Mouse (Mus musculus): ENCODE measurements at regions not wholly inside any gene's neighbourhood (a gene's known extent, or its start where the extent isn't known, plus 50 kb on each side); places are given as distances from the start of the nearest gene placed in this dataset.

DNA sequence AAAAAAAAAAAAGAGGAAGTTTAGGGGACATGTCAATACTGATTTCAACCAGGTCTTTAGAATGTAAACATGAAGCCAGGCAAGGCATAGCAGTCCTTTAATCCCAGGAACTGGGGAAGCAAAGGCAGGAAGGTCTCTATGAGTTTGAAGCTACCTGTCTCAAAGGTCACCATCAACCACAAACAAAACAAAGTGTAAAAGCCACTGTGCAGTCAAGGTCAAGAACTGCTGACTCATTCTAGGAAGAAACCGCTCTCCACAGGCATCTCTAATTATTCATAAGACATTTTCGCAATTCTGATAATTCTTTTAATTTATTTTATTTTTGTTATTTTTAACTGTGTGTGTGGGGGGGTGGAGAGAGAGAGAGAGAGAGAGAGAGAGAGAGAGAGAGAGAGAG lies 364.0 kb downstream of the Cntnap4 start:
- no peaks in the 10 kb centered on the region for H3K36me3 ChIP-seq (ENCODE audit: control insufficient read depth, insufficient read depth, low read length)
- H3K4me1 ChIP-seq (ENCODE audit: control insufficient read depth, insufficient read depth, low read length), result no peaks in the 10 kb centered on the region
- intact Hi-C loops (cut with DNase I), result no loop called here
- no peak overlapping the region for H3K4me3 ChIP-seq
- H3K79me2 ChIP-seq (replicated peaks; ENCODE audit: control insufficient read depth, insufficient read depth, low read length), result no peaks in the 10 kb centered on the region
- no peak overlapping the region for H3K9ac ChIP-seq (ENCODE audit: low read depth, low read length)
- H3K27me3 ChIP-seq (ENCODE audit: control insufficient read depth, insufficient read depth, low read length), result no peaks in the 10 kb centered on the region
- no peak for DNase-seq
- 89% methylated on average over 2 of the region's 2 CpGs for WGBS
- H3K27ac ChIP-seq, result no peak overlapping the region
- TF ChIP-seq POLR2A (IDR thresholded peaks at IDR 0.05; ENCODE audit: insufficient read depth, low read depth, low read length) (no peak), CTCF (IDR thresholded peaks at IDR 0.05) (no peak), EP300 (IDR thresholded peaks at IDR 0.05; ENCODE audit: insufficient read depth, low read depth, low read length) (no peak)

DNA sequence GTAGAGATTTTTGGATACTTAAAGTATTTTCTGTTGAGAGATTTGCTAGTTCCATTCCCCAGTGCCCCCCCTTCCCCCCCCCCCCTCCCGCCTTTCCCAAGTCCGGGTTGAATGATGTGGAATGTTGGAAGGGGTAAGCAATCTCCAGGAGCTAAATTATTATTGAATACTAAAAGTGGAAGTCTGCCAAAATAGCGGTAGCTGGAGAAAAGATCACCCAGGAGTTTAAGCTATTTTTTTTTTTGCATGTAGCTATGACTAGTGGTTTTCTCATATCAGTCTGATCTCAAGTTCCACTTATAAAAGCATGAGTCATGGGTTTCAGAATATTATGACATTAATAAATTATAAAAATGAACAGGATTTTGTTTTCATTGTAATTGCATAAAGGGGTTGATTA lies 365.6 kb downstream of the Cntnap4 start:
- Histone ChIP-seq H3K27me3 (ENCODE audit: control insufficient read depth, insufficient read depth, low read length) (no peaks in the 10 kb centered on the region), H3K79me2 (replicated peaks; ENCODE audit: control insufficient read depth, insufficient read depth, low read length) (no peaks in the 10 kb centered on the region), H3K27ac (no peak overlapping the region), H3K4me1 (ENCODE audit: control insufficient read depth, insufficient read depth, low read length) (no peaks in the 10 kb centered on the region), H3K9ac (ENCODE audit: low read depth, low read length) (no peak overlapping the region), H3K4me3 (no peak overlapping the region), H3K36me3 (ENCODE audit: control insufficient read depth, insufficient read depth, low read length) (no peaks in the 10 kb centered on the region)
- intact Hi-C loops (cut with DNase I), result no loop called here
- no peak for DNase-seq
- 49% methylated on average over 3 of the region's 3 CpGs for WGBS
- no peak for TF ChIP-seq EP300 (IDR thresholded peaks at IDR 0.05; ENCODE audit: insufficient read depth, low read depth, low read length)
- no peak for TF ChIP-seq CTCF (IDR thresholded peaks at IDR 0.05)
- no peak for TF ChIP-seq POLR2A (IDR thresholded peaks at IDR 0.05; ENCODE audit: insufficient read depth, low read depth, low read length)

DNA sequence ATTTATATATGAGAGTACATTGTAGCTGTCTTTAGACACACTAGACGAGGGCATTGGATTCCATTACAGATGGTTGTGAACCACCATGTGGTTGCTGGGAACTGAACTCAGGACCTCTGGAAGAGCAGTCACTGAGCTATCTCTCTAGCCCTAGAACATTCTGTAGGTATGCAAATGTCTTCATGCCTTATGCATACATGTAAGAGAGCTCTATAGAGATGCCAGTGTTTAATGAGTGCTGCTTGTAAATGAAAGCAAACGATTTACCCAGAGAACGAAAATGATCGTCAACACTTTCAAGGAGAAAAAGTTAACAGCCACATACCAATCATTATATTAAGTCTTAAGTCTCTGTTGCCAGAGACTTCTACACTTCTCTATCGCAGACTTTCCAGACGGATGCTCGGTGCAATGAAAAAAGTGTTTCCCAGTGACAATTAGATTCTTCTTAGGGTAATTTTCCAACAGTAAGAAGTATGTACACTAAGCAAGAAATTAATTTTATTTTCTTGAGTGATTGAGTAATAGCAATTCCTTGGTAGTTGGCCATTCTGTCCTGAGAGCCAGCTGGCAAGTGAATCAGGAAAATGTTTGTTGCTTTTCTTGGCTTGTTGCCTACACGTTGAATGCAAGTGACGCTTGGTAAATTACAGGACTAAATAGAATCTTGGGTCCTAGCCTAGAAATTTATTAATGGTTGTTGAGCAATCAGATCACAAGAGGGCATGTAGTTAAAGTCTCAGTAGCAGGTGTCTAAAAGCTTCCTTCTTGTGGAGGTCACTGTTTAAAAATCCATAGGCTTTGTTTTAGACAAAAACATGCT lies 366.3 kb downstream of the Cntnap4 start:
- H3K79me2 ChIP-seq (replicated peaks; ENCODE audit: control insufficient read depth, insufficient read depth, low read length), result no peaks in the 10 kb centered on the region
- peak; percentile 25 to 34 for DNase-seq
- intact Hi-C loops (cut with DNase I), result no loop called here
- 56% methylated on average over 9 of the region's 9 CpGs for WGBS
- no peaks in the 10 kb centered on the region for H3K4me1 ChIP-seq (ENCODE audit: control insufficient read depth, insufficient read depth, low read length)
- H3K27ac ChIP-seq, result no peak overlapping the region
- H3K9ac ChIP-seq (ENCODE audit: low read depth, low read length), result no peak overlapping the region
- H3K4me3 ChIP-seq, result no peak overlapping the region
- H3K36me3 ChIP-seq (ENCODE audit: control insufficient read depth, insufficient read depth, low read length), result no peaks in the 10 kb centered on the region
- no peaks in the 10 kb centered on the region for H3K27me3 ChIP-seq (ENCODE audit: control insufficient read depth, insufficient read depth, low read length)
- TF ChIP-seq CTCF (IDR thresholded peaks at IDR 0.05) (no peak), EP300 (IDR thresholded peaks at IDR 0.05; ENCODE audit: insufficient read depth, low read depth, low read length) (no peak), POLR2A (IDR thresholded peaks at IDR 0.05; ENCODE audit: insufficient read depth, low read depth, low read length) (no peak)

DNA sequence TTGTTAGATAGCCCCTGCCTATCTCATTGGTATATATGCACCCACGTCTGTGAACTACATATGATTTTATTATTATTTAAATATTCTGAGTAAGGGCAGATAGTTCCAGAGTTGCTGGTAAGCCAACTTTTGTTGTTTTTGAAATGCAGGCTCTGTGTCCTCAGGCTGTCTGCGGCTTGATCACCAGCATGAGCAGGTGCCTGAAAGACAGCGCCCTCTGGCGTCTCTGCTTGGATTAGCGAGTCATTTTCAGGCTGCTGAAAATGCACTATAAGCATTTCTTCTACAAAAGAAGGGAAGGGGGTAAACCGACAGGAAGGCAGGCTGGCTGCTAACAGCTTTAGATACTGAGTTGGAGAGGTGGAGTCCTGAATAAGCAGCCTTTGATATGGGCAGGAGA lies 402.6 kb downstream of the Cntnap4 start:
- peak; percentile 15 to 52 for DNase-seq
- no peak overlapping the region for H3K4me3 ChIP-seq
- WGBS, result 6% methylated on average over 6 of the region's 6 CpGs
- H3K79me2 ChIP-seq (replicated peaks; ENCODE audit: control insufficient read depth, insufficient read depth, low read length), result no peaks in the 10 kb centered on the region
- H3K36me3 ChIP-seq (ENCODE audit: control insufficient read depth, insufficient read depth, low read length), result no peaks in the 10 kb centered on the region
- H3K9ac ChIP-seq (ENCODE audit: low read depth, low read length), result no peak overlapping the region
- no peak overlapping the region for H3K27ac ChIP-seq
- intact Hi-C loops (cut with DNase I), result loop anchor here (2.0 to 5.0 kb wide), 2 partner anchors 910 to 925 kb away; no protein-coding TSS in a partner anchor
- H3K27me3 ChIP-seq (ENCODE audit: control insufficient read depth, insufficient read depth, low read length), result no peaks in the 10 kb centered on the region; the same call in 1 of the 2 replicates
- H3K4me1 ChIP-seq (ENCODE audit: control insufficient read depth, insufficient read depth, low read length), result no peaks in the 10 kb centered on the region
- TF ChIP-seq EP300 (IDR thresholded peaks at IDR 0.05; ENCODE audit: insufficient read depth, low read depth, low read length) (no peak), POLR2A (IDR thresholded peaks at IDR 0.05; ENCODE audit: insufficient read depth, low read depth, low read length) (no peak), CTCF (IDR thresholded peaks at IDR 0.05) (peak; percentile 77)

DNA sequence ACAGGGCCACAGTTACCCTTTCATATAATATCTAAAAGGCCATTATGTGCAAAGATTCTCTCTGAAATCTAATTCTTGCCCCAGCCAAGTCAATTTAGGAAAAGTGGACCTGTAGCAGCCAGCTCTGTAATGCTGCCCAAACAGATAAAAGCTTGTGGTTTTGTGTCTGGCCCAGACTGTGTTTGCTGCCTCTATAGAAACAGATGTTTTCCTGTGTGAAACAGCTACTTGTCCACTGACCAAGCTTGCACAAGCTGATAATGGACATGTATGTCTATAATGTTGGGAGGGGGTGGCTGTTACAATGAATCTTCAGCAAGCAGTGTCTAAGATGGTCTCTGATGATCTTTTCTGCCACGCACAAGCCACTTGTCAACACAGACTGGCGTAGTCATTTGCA lies 405.9 kb downstream of the Cntnap4 start:
- H3K27ac ChIP-seq, result no peak overlapping the region
- no peaks in the 10 kb centered on the region for H3K36me3 ChIP-seq (ENCODE audit: control insufficient read depth, insufficient read depth, low read length)
- intact Hi-C loops (cut with DNase I), result no loop called here
- DNase-seq, result no peak
- H3K27me3 ChIP-seq (ENCODE audit: control insufficient read depth, insufficient read depth, low read length), result no peaks in the 10 kb centered on the region
- WGBS, result 79% methylated on average over 2 of the region's 2 CpGs
- H3K4me1 ChIP-seq (ENCODE audit: control insufficient read depth, insufficient read depth, low read length), result no peaks in the 10 kb centered on the region
- no peaks in the 10 kb centered on the region for H3K79me2 ChIP-seq (replicated peaks; ENCODE audit: control insufficient read depth, insufficient read depth, low read length)
- TF ChIP-seq EP300 (IDR thresholded peaks at IDR 0.05; ENCODE audit: insufficient read depth, low read depth, low read length) (no peak), POLR2A (IDR thresholded peaks at IDR 0.05; ENCODE audit: insufficient read depth, low read depth, low read length) (no peak), CTCF (IDR thresholded peaks at IDR 0.05) (no peak)
- no peak overlapping the region for H3K4me3 ChIP-seq
- H3K9ac ChIP-seq (ENCODE audit: low read depth, low read length), result no peak overlapping the region

DNA sequence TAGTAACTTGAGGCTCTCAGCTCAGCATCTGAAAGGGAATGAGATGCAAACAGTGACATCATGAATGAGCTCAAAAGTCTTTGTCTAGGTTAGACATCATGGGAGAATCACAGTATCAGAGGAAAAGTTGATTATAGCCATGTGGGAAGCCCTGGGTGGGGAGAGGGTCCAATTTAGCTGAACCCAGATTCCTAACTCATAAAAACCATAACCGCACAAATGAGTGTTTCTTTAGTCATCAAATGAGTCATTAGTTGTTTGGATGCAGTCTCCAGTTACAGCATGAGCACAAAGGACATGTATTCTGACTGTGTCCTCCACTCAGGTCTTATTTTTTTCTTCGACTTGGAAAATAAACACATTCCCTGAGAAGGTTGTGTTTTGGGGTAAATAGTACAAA lies 406.5 kb downstream of the Cntnap4 start:
- Histone ChIP-seq H3K27me3 (ENCODE audit: control insufficient read depth, insufficient read depth, low read length) (no peaks in the 10 kb centered on the region), H3K27ac (no peak overlapping the region), H3K9ac (ENCODE audit: low read depth, low read length) (no peak overlapping the region), H3K4me1 (ENCODE audit: control insufficient read depth, insufficient read depth, low read length) (no peaks in the 10 kb centered on the region), H3K79me2 (replicated peaks; ENCODE audit: control insufficient read depth, insufficient read depth, low read length) (no peaks in the 10 kb centered on the region), H3K36me3 (ENCODE audit: control insufficient read depth, insufficient read depth, low read length) (no peaks in the 10 kb centered on the region), H3K4me3 (no peak overlapping the region)
- TF ChIP-seq EP300 (IDR thresholded peaks at IDR 0.05; ENCODE audit: insufficient read depth, low read depth, low read length) (no peak), POLR2A (IDR thresholded peaks at IDR 0.05; ENCODE audit: insufficient read depth, low read depth, low read length) (no peak), CTCF (IDR thresholded peaks at IDR 0.05) (no peak)
- no peak for DNase-seq
- intact Hi-C loops (cut with DNase I), result no loop called here
- WGBS, result 72% methylated on average over 2 of the region's 2 CpGs

All from heart, adult 2 months (tissue).